Mouse (Mus musculus) ES-Bruce4 (cell line): ENCODE measurements at regions not wholly inside any gene's neighbourhood (a gene's known extent, or its start where the extent isn't known, plus 50 kb on each side); places are given as distances from the start of the nearest gene placed in this dataset.

Experiments used
- H3K27ac ChIP-seq: 2 replicates; pipeline ENCODE4 v1.5.1; 2012; ENCODE audit warnings: low read length, inconsistent platforms; ENCODE audit not compliant: insufficient read depth
- H3K27me3 ChIP-seq: 2 replicates; pipeline ENCODE4 v1.6.1; 2012; ENCODE audit warnings: mild to moderate bottlenecking, low read length, inconsistent platforms; ENCODE audit not compliant: control insufficient read depth, poor library complexity, insufficient read depth, severe bottlenecking
- H3K36me3 ChIP-seq: 2 replicates; pipeline ENCODE4 v1.6.1; 2012; ENCODE audit warnings: inconsistent platforms, mild to moderate bottlenecking, low read length, moderate library complexity; ENCODE audit not compliant: control insufficient read depth, poor library complexity, insufficient read depth, severe bottlenecking
- H3K4me1 ChIP-seq: one replicate; pipeline ENCODE4 v1.8.1; 2011; ENCODE audit warnings: low read length; ENCODE audit not compliant: control insufficient read depth, insufficient read depth
- H3K4me3 ChIP-seq: 2 replicates; pipeline ENCODE4 v1.5.1; 2011; ENCODE audit warnings: low read depth, mild to moderate bottlenecking, low read length
- H3K9ac ChIP-seq: 2 replicates; pipeline ENCODE4 v1.6.1; 2012; ENCODE audit warnings: low read depth, mild to moderate bottlenecking, inconsistent platforms; ENCODE audit not compliant: poor library complexity, severe bottlenecking
- H3K9me3 ChIP-seq: replicated peaks from 2 replicates; pipeline ENCODE4 v1.6.1; 2012; ENCODE audit warnings: mild to moderate bottlenecking, low read length, inconsistent platforms; ENCODE audit not compliant: control insufficient read depth, poor library complexity, insufficient read depth, severe bottlenecking
- CTCF ChIP-seq: IDR thresholded peaks from one replicate; pipeline ENCODE4 v1.8.1; 2011; ENCODE audit warnings: low read depth, low read length
- EP300 ChIP-seq: IDR thresholded peaks from 2 replicates; pipeline ENCODE4 v1.6.1; 2011; ENCODE audit warnings: low read depth, low read length; ENCODE audit not compliant: insufficient read depth
- POLR2A ChIP-seq: IDR thresholded peaks from one replicate; pipeline ENCODE4 v1.8.1; 2011; ENCODE audit warnings: low read length; ENCODE audit not compliant: insufficient read depth

GRCm38 (mm10) chr9:92767532-92767931 lies 225.5 kb downstream of the Plod2 start:
- Histone ChIP-seq H3K9ac (no peak overlapping the region), H3K4me3 (no peak overlapping the region), H3K27me3 (no peaks in the 10 kb centered on the region), H3K4me1 (no peaks in the 10 kb centered on the region), H3K9me3 (no peaks in the 10 kb centered on the region), H3K36me3 (no peaks in the 10 kb centered on the region), H3K27ac (no peak overlapping the region)
- TF ChIP-seq CTCF (no peak), EP300 (no peak), POLR2A (no peak)

- Histone ChIP-seq H3K4me1 (no peaks in the 10 kb centered on the region), H3K4me3 (no peak overlapping the region), H3K9ac (no peak overlapping the region), H3K36me3 (no peaks in the 10 kb centered on the region), H3K27ac (no peak overlapping the region), H3K9me3 (no peaks in the 10 kb centered on the region), H3K27me3 (no peaks in the 10 kb centered on the region)
- no peak for TF ChIP-seq CTCF
- TF ChIP-seq EP300, result no peak
- TF ChIP-seq POLR2A, result no peak
Observed at GRCm38 (mm10) chr9:92768432-92768831, 226.4 kb downstream of the Plod2 start.

- Histone ChIP-seq H3K9me3 (no peaks in the 10 kb centered on the region), H3K36me3 (no peaks in the 10 kb centered on the region), H3K27me3 (no peaks in the 10 kb centered on the region), H3K4me1 (no peaks in the 10 kb centered on the region), H3K4me3 (no peak overlapping the region), H3K27ac (no peak overlapping the region), H3K9ac (no peak overlapping the region)
- TF ChIP-seq POLR2A (no peak), CTCF (peak; percentile 58)
Observed at GRCm38 (mm10) chr9:92769528-92769927, 227.5 kb downstream of the Plod2 start.

GRCm38 (mm10) chr9:92771002-92771401 lies 229.0 kb downstream of the Plod2 start:
- Histone ChIP-seq H3K4me3 (no peak overlapping the region), H3K4me1 (no peaks in the 10 kb centered on the region), H3K9me3 (no peaks in the 10 kb centered on the region), H3K27ac (no peak overlapping the region), H3K27me3 (no peaks in the 10 kb centered on the region), H3K36me3 (no peaks in the 10 kb centered on the region), H3K9ac (no peak overlapping the region)
- TF ChIP-seq POLR2A (no peak), EP300 (no peak), CTCF (no peak)

GRCm38 (mm10) chr9:92771716-92772115 lies 229.7 kb downstream of the Plod2 start:
- Histone ChIP-seq H3K9ac (no peak overlapping the region), H3K9me3 (no peaks in the 10 kb centered on the region), H3K27ac (no peak overlapping the region), H3K36me3 (no peaks in the 10 kb centered on the region), H3K27me3 (no peaks in the 10 kb centered on the region), H3K4me3 (no peak overlapping the region), H3K4me1 (no peaks in the 10 kb centered on the region)
- TF ChIP-seq EP300 (no peak), POLR2A (no peak), CTCF (no peak)

DNA sequence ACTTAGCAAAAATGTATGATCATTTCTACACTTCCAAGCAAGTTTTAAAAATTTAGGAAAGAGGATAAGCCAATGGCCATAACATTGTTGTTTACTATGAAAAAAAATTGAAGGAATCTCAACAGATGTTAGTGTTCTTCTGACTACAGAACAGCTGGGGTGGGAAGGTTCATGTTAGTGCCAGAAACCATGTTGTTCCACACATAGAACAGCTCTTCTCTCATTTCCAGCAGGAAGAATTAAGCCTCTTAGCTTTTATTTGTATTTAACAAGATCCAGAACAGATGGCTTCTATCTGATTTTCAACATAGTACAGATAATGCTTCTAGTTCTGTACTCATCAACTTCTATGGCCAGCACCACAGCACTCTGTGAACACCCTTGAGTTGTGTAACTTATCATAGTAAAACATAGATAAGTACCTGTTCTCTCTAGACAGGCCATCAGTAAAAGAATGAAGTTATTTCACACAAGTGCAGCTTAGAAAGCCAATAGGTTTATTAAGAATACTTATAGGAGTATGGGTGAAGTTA lies 241.0 kb downstream of the Plod2 start:
- Histone ChIP-seq H3K4me3 (no peak overlapping the region), H3K36me3 (no peaks in the 10 kb centered on the region), H3K9ac (no peak overlapping the region), H3K4me1 (no peaks in the 10 kb centered on the region), H3K27ac (no peak overlapping the region), H3K27me3 (no peaks in the 10 kb centered on the region), H3K9me3 (no peaks in the 10 kb centered on the region)
- TF ChIP-seq CTCF, result no peak
- no peak for TF ChIP-seq POLR2A
- no peak for TF ChIP-seq EP300
